Mouse (Mus musculus) CH12.LX (cell line): ENCODE measurements around the gene Zbp1.

ENCODE experiments used
- CTCF ChIP-seq, 2 experiments: IDR thresholded peaks in 1 of 2; conservative IDR thresholded peaks in 1 of 2; 2 replicates each; pipeline ENCODE4 v1.5.1; 2011 to 2012; ENCODE audit warnings: low read depth in 2 of 2, low read length in 2 of 2, improper control_type of control experiment in 1 of 2, inconsistent platforms in 1 of 2, mild to moderate bottlenecking in 1 of 2, moderate library complexity in 1 of 2
- E2F4 ChIP-seq: IDR thresholded peaks from 2 replicates; pipeline ENCODE4 v1.6.1; 2011; ENCODE audit warnings: low read depth, low read length, improper control_type of control experiment; ENCODE audit not compliant: insufficient replicate concordance
- ELF1 ChIP-seq: IDR thresholded peaks from 2 replicates; pipeline ENCODE4 v1.6.1; 2014; ENCODE audit warnings: low read depth, mild to moderate bottlenecking, inconsistent platforms, low read length, improper control_type of control experiment
- EP300 ChIP-seq: IDR thresholded peaks from 2 replicates; pipeline ENCODE4 v1.6.1; 2011; ENCODE audit warnings: low read length, improper control_type of control experiment
- GABPA ChIP-seq: IDR thresholded peaks from 2 replicates; pipeline ENCODE4 v1.6.1; 2012; ENCODE audit warnings: low read depth, low read length, improper control_type of control experiment, inconsistent platforms; ENCODE audit not compliant: insufficient replicate concordance
- MAX ChIP-seq: IDR thresholded peaks from 2 replicates; pipeline ENCODE4 v1.6.1; 2011; ENCODE audit warnings: low read length, improper control_type of control experiment
- POLR2A ChIP-seq: IDR thresholded peaks from 2 replicates; pipeline ENCODE4 v1.6.1; 2011; ENCODE audit warnings: low read depth, mild to moderate bottlenecking, improper control_type of control experiment, low read length
- USF1 ChIP-seq: IDR thresholded peaks from 2 replicates; pipeline ENCODE4 v1.6.1; 2014; ENCODE audit warnings: low read depth, mild to moderate bottlenecking, inconsistent platforms, low read length, improper control_type of control experiment
- ZC3H11A ChIP-seq: IDR thresholded peaks from 2 replicates; pipeline ENCODE4 v1.6.1; 2012; ENCODE audit warnings: low read depth, mild to moderate bottlenecking, inconsistent platforms, low read length, improper control_type of control experiment
- ZKSCAN1 ChIP-seq: IDR thresholded peaks from 2 replicates; pipeline ENCODE4 v1.6.1; 2012; ENCODE audit warnings: low read depth, inconsistent platforms, low read length, improper control_type of control experiment, borderline replicate concordance
- ZMIZ1 ChIP-seq: IDR thresholded peaks from 2 replicates; pipeline ENCODE4 v1.6.1; 2012; ENCODE audit warnings: low read depth, mild to moderate bottlenecking, inconsistent platforms, low read length, improper control_type of control experiment
- ZNF384 ChIP-seq: IDR thresholded peaks from 2 replicates; pipeline ENCODE4 v1.6.1; 2012; ENCODE audit warnings: low read depth, low read length, improper control_type of control experiment, inconsistent platforms

- TF ChIP-seq CTCF (conservative IDR thresholded peaks at IDR 0.05 in 1 of 2, IDR thresholded peaks at IDR 0.05 in 1 of 2; ENCODE audit: low read depth in 2 of 2, low read length in 2 of 2) (no peak), EP300 (no peak), ZNF384 (no peak), MAX (no peak), POLR2A (no peak), ELF1 (no peak), ZMIZ1 (no peak), GABPA (no peak), USF1 (no peak), E2F4 (no peak), ZKSCAN1 (no peak), ZC3H11A (no peak)
Observed at GRCm38 (mm10) chr2:173238522-173238921, 19.8 kb upstream of the Zbp1 start.
